Mouse (Mus musculus): ENCODE results near the gene 7530416G11Rik. TPM values are rescaled to one million over a fixed set of nuclear protein-coding genes. Genes with fewer than 3 reads are reported as not detected.

Gene 7530416G11Rik
- total and polyA plus RNA-seq, 2 experiments from 2014 or later: not detected

GRCm38 (mm10) chr15:85469401-85469800, 33.6 kb downstream of the 7530416G11Rik start:
- no peak for ATAC-seq
- Histone ChIP-seq H3K36me3 (ENCODE audit: insufficient read depth, low read length) (peaks cover 11% of the 10 kb centered on the region; the same call in 1 of the 2 replicates), H3K9me3 (ENCODE audit: low read length) (no peaks in the 10 kb centered on the region), H3K9ac (replicated peaks; ENCODE audit: low read length) (no peak overlapping the region), H3K27ac (no peak overlapping the region), H3K4me1 (ENCODE audit: insufficient read depth, low read length) (no peaks in the 10 kb centered on the region), H3K27me3 (ENCODE audit: insufficient read depth, low read length) (no peaks in the 10 kb centered on the region), H3K4me2 (ENCODE audit: low read depth, low read length) (no peak overlapping the region), H3K4me3 (ENCODE audit: low read length) (no peak overlapping the region)
- WGBS: 80% methylated on average over 6 of the region's 6 CpGs
- no peak for DNase-seq (ENCODE audit: low spot score)
- TF ChIP-seq CTCF (IDR thresholded peaks at IDR 0.05; ENCODE audit: low read depth): no peak

- peaks cover 11% of the 10 kb centered on the region; the same call in 1 of the 2 replicates for H3K36me3 ChIP-seq (ENCODE audit: insufficient read depth, low read length)
- peaks cover 10% of the 10 kb centered on the region; the same call in 1 of the 2 replicates for H3K4me1 ChIP-seq (ENCODE audit: insufficient read depth, low read length)
- H3K27ac ChIP-seq: peak overlapping the region; percentile 22; the same call in 1 of the 2 replicates
- H3K9me3 ChIP-seq (ENCODE audit: low read length): no peaks in the 10 kb centered on the region
- H3K4me2 ChIP-seq (ENCODE audit: low read depth, low read length): no peak overlapping the region
- ATAC-seq (no peak), DNase-seq (ENCODE audit: low spot score) (no peak)
- H3K4me3 ChIP-seq (ENCODE audit: low read length): no peak overlapping the region
- no peak for TF ChIP-seq CTCF (IDR thresholded peaks at IDR 0.05; ENCODE audit: low read depth)
- H3K27me3 ChIP-seq (ENCODE audit: insufficient read depth, low read length): no peaks in the 10 kb centered on the region
- WGBS: 49% methylated on average over 5 of the region's 5 CpGs
- H3K9ac ChIP-seq (replicated peaks; ENCODE audit: low read length): no peak overlapping the region
Measured at GRCm38 (mm10) chr15:85466456-85467067, 36.5 kb downstream of the 7530416G11Rik start.

GRCm38 (mm10) chr15:85464823-85465565, 38.0 kb downstream of the 7530416G11Rik start:
- Histone ChIP-seq H3K36me3 (ENCODE audit: insufficient read depth, low read length) (peaks cover 11% of the 10 kb centered on the region; the same call in 1 of the 2 replicates), H3K4me3 (ENCODE audit: low read length) (no peak overlapping the region), H3K4me1 (ENCODE audit: insufficient read depth, low read length) (peaks cover 10% of the 10 kb centered on the region; the same call in 1 of the 2 replicates), H3K9me3 (ENCODE audit: low read length) (no peaks in the 10 kb centered on the region), H3K27me3 (ENCODE audit: insufficient read depth, low read length) (no peaks in the 10 kb centered on the region), H3K27ac (peak overlapping the region; percentile 37; the same call in 1 of the 2 replicates), H3K4me2 (ENCODE audit: low read depth, low read length) (no peak overlapping the region), H3K9ac (replicated peaks; ENCODE audit: low read length) (no peak overlapping the region)
- ATAC-seq (no peak), DNase-seq (ENCODE audit: low spot score) (no peak)
- TF ChIP-seq CTCF (IDR thresholded peaks at IDR 0.05; ENCODE audit: low read depth): no peak
- WGBS: 30% methylated on average over 10 of the region's 10 CpGs

- Histone ChIP-seq H3K9ac (replicated peaks; ENCODE audit: low read length) (no peak overlapping the region), H3K4me1 (ENCODE audit: insufficient read depth, low read length) (peaks cover 15% of the 10 kb centered on the region; the same call in 1 of the 2 replicates), H3K4me2 (ENCODE audit: low read depth, low read length) (no peak overlapping the region), H3K4me3 (ENCODE audit: low read length) (no peak overlapping the region), H3K36me3 (ENCODE audit: insufficient read depth, low read length) (peaks cover 12% of the 10 kb centered on the region; the same call in 1 of the 2 replicates), H3K9me3 (ENCODE audit: low read length) (no peaks in the 10 kb centered on the region), H3K27ac (peak overlapping the region; percentile 37; the same call in 1 of the 2 replicates), H3K27me3 (ENCODE audit: insufficient read depth, low read length) (no peaks in the 10 kb centered on the region)
- DNase-seq (ENCODE audit: low spot score) (peak; percentile 54), ATAC-seq (peak; percentile 38; the same call in 1 of the 2 replicates)
- WGBS: 9% methylated on average over 5 of the region's 5 CpGs
- peak; percentile 36; the same call in 1 of the 2 replicates for TF ChIP-seq CTCF (IDR thresholded peaks at IDR 0.05; ENCODE audit: low read depth)
Measured at GRCm38 (mm10) chr15:85464190-85464589, 38.8 kb downstream of the 7530416G11Rik start.

GRCm38 (mm10) chr15:85463027-85463790, 39.8 kb downstream of the 7530416G11Rik start:
- Histone ChIP-seq H3K4me1 (ENCODE audit: insufficient read depth, low read length) (peaks cover 23% of the 10 kb centered on the region; the same call in 1 of the 2 replicates), H3K9me3 (ENCODE audit: low read length) (no peaks in the 10 kb centered on the region), H3K9ac (replicated peaks; ENCODE audit: low read length) (no peak overlapping the region), H3K27ac (peak overlapping the region; percentile 71; the same call in 1 of the 2 replicates), H3K4me3 (ENCODE audit: low read length) (no peak overlapping the region), H3K4me2 (ENCODE audit: low read depth, low read length) (no peak overlapping the region), H3K27me3 (ENCODE audit: insufficient read depth, low read length) (no peaks in the 10 kb centered on the region), H3K36me3 (ENCODE audit: insufficient read depth, low read length) (peaks cover 10% of the 10 kb centered on the region; the same call in 1 of the 2 replicates)
- ATAC-seq: no peak
- TF ChIP-seq CTCF (IDR thresholded peaks at IDR 0.05; ENCODE audit: low read depth): no peak
- WGBS: 27% methylated on average over 13 of the region's 13 CpGs
- peak; percentile 20 for DNase-seq (ENCODE audit: low spot score)

- peaks cover 33% of the 10 kb centered on the region for H3K4me1 ChIP-seq (ENCODE audit: insufficient read depth, low read length)
- H3K4me3 ChIP-seq (ENCODE audit: low read length): no peak overlapping the region
- H3K9me3 ChIP-seq (ENCODE audit: low read length): no peaks in the 10 kb centered on the region
- DNase-seq (ENCODE audit: low spot score) (peak; percentile 38), ATAC-seq (no peak)
- TF ChIP-seq CTCF (IDR thresholded peaks at IDR 0.05; ENCODE audit: low read depth): no peak
- peaks cover 10% of the 10 kb centered on the region; the same call in 1 of the 2 replicates for H3K36me3 ChIP-seq (ENCODE audit: insufficient read depth, low read length)
- H3K27me3 ChIP-seq (ENCODE audit: insufficient read depth, low read length): no peaks in the 10 kb centered on the region
- no peak overlapping the region for H3K9ac ChIP-seq (replicated peaks; ENCODE audit: low read length)
- 30% methylated on average over 4 of the region's 4 CpGs for WGBS
- H3K27ac ChIP-seq: peak overlapping the region; percentile 71
- no peak overlapping the region for H3K4me2 ChIP-seq (ENCODE audit: low read depth, low read length)
Measured at GRCm38 (mm10) chr15:85462138-85462537, 40.9 kb downstream of the 7530416G11Rik start.
